Mouse (Mus musculus) hindbrain, embryonic 16.5 days (tissue): ENCODE measurements around the gene Cpne2. TPM values are rescaled to one million over a fixed set of nuclear protein-coding genes. Genes with fewer than 3 reads are reported as not detected.

Source experiments
- ATAC-seq: fragments of 200-750 bp; cut with Nextera tagmentation; 2 replicates; pipeline ENCODE4 v1.8.0; 2017; ENCODE audit warnings: moderate TSS enrichment, moderate library complexity
- H3K27ac ChIP-seq: fragments of 300-500 bp; sonication (generic); 2 replicates; pipeline ENCODE4 v1.5.1; 2014; ENCODE audit warnings: low read depth, mild to moderate bottlenecking, control low read depth, low read length, moderate library complexity
- H3K27me3 ChIP-seq: fragments of 300-500 bp; sonication (generic); replicated peaks from 2 replicates; pipeline ENCODE4 v1.6.1; 2014; ENCODE audit warnings: low read length; ENCODE audit not compliant: control insufficient read depth, insufficient read depth
- H3K36me3 ChIP-seq: fragments of 300-500 bp; sonication (generic); 2 replicates; pipeline ENCODE4 v1.6.1; 2014; ENCODE audit warnings: mild to moderate bottlenecking, low read length, moderate library complexity, mixed read lengths; ENCODE audit not compliant: control insufficient read depth, insufficient read depth
- H3K4me1 ChIP-seq: fragments of 300-500 bp; sonication (generic); 2 replicates; pipeline ENCODE4 v1.6.1; 2014; ENCODE audit warnings: low read depth, low read length; ENCODE audit not compliant: control insufficient read depth, insufficient read depth
- H3K4me2 ChIP-seq: fragments of 300-500 bp; sonication (generic); 2 replicates; pipeline ENCODE4 v1.6.1; 2014; ENCODE audit warnings: mild to moderate bottlenecking, low read length, control low read depth, moderate library complexity
- H3K4me3 ChIP-seq: fragments of 300-500 bp; sonication (generic); 2 replicates; pipeline ENCODE4 v1.5.1; 2014; ENCODE audit warnings: mild to moderate bottlenecking, low read length, control low read depth, moderate library complexity
- H3K9ac ChIP-seq: fragments of 300-500 bp; sonication (generic); 2 replicates; pipeline ENCODE4 v1.6.1; 2014; ENCODE audit warnings: low read depth, mild to moderate bottlenecking, control low read depth, low read length, moderate library complexity
- H3K9me3 ChIP-seq: fragments of 300-500 bp; sonication (generic); 2 replicates; pipeline ENCODE4 v1.6.1; 2014; ENCODE audit warnings: mild to moderate bottlenecking, low read length, moderate library complexity; ENCODE audit not compliant: control insufficient read depth
- WGBS: fragments of 180-500 bp; shearing (Covaris S2); extraction: QIAGEN DNeasy Blood & Tissue Kit; methylation state at CpG from one replicate; pipeline ENCODE4 v1.1.7; 2014; 5-methylcytosine and 5-hydroxymethylcytosine counted together
- polyA plus RNA-seq: library from polyadenylated mRNA; unstranded; fragments of >200 nt; fragmentation: Nextera tagmentation; extraction: Ambion mirVana; gene quantifications from 2 replicates; pipeline ENCODE4 v1.2.1, GENCODE M21; 2015

Cpne2 gene
- polyA plus RNA-seq, 1 experiment from 2014 or later: 22.7 TPM

GRCm38 (mm10) chr8:94549041-94549440 lies 16.3 kb downstream of the Cpne2 start:
- Histone ChIP-seq H3K27ac (no peak overlapping the region), H3K4me1 (peaks cover 22% of the 10 kb centered on the region), H3K36me3 (no peaks in the 10 kb centered on the region), H3K4me2 (no peak overlapping the region), H3K27me3 (no peaks in the 10 kb centered on the region), H3K9ac (no peak overlapping the region), H3K4me3 (no peak overlapping the region), H3K9me3 (no peaks in the 10 kb centered on the region)
- ATAC-seq: no peak
- 56% methylated on average over 5 of the region's 5 CpGs for WGBS

GRCm38 (mm10) chr8:94549482-94549881 lies 16.7 kb downstream of the Cpne2 start:
- no peak for ATAC-seq
- no peak overlapping the region for H3K27ac ChIP-seq

GRCm38 (mm10) chr8:94549998-94550397 lies 17.2 kb downstream of the Cpne2 start:
- ATAC-seq: no peak
- no peak overlapping the region; the same call in 1 of the 2 replicates for H3K27ac ChIP-seq
- 81% methylated on average over 5 of the region's 5 CpGs for WGBS

More at GRCm38 (mm10) chr8:94549482-94549881, 16.7 kb downstream of the Cpne2 start:
- Histone ChIP-seq H3K4me3 (no peak overlapping the region), H3K27me3 (no peaks in the 10 kb centered on the region), H3K4me2 (no peak overlapping the region), H3K9ac (no peak overlapping the region), H3K36me3 (no peaks in the 10 kb centered on the region), H3K9me3 (no peaks in the 10 kb centered on the region), H3K4me1 (peaks cover 22% of the 10 kb centered on the region)
- WGBS: 46% methylated on average over 5 of the region's 5 CpGs

GRCm38 (mm10) chr8:94551471-94552422 lies 19.0 kb downstream of the Cpne2 start:
- H3K9me3 ChIP-seq: no peaks in the 10 kb centered on the region
- H3K4me1 ChIP-seq: peaks cover 16% of the 10 kb centered on the region
- no peaks in the 10 kb centered on the region for H3K36me3 ChIP-seq
- H3K27ac ChIP-seq: peak overlapping the region; percentile 76
- no peak overlapping the region for H3K4me2 ChIP-seq
- no peak overlapping the region for H3K9ac ChIP-seq
- WGBS: 29% methylated on average over 17 of the region's 17 CpGs
- peak; percentile 85 for ATAC-seq
- no peaks in the 10 kb centered on the region for H3K27me3 ChIP-seq
- no peak overlapping the region for H3K4me3 ChIP-seq

More at GRCm38 (mm10) chr8:94549998-94550397, 17.2 kb downstream of the Cpne2 start:
- Histone ChIP-seq H3K4me2 (no peak overlapping the region), H3K36me3 (no peaks in the 10 kb centered on the region), H3K4me3 (no peak overlapping the region), H3K4me1 (peaks cover 22% of the 10 kb centered on the region), H3K9me3 (no peaks in the 10 kb centered on the region), H3K9ac (no peak overlapping the region), H3K27me3 (no peaks in the 10 kb centered on the region)

- Histone ChIP-seq H3K9ac (no peak overlapping the region), H3K4me1 (peaks cover 16% of the 10 kb centered on the region), H3K4me2 (no peak overlapping the region), H3K4me3 (no peak overlapping the region), H3K9me3 (no peaks in the 10 kb centered on the region), H3K27ac (peak overlapping the region; percentile 69; the same call in 1 of the 2 replicates), H3K27me3 (no peaks in the 10 kb centered on the region), H3K36me3 (no peaks in the 10 kb centered on the region)
- peak; percentile 22; the same call in 1 of the 2 replicates for ATAC-seq
- 64% methylated on average over 2 of the region's 2 CpGs for WGBS
Observed at GRCm38 (mm10) chr8:94552696-94553095, 19.9 kb downstream of the Cpne2 start.

- Histone ChIP-seq H3K4me3 (no peak overlapping the region), H3K4me2 (no peak overlapping the region), H3K27me3 (no peaks in the 10 kb centered on the region), H3K9ac (no peak overlapping the region), H3K9me3 (no peaks in the 10 kb centered on the region), H3K36me3 (no peaks in the 10 kb centered on the region), H3K27ac (no peak overlapping the region), H3K4me1 (peaks cover 7% of the 10 kb centered on the region)
- ATAC-seq: no peak
- WGBS: 68% methylated on average over 3 of the region's 3 CpGs
Observed at GRCm38 (mm10) chr8:94557281-94557680, 24.5 kb downstream of the Cpne2 start.

GRCm38 (mm10) chr8:94561256-94561655 lies 28.5 kb downstream of the Cpne2 start:
- no peaks in the 10 kb centered on the region for H3K9me3 ChIP-seq
- H3K9ac ChIP-seq: no peak overlapping the region
- no peaks in the 10 kb centered on the region for H3K36me3 ChIP-seq
- H3K4me3 ChIP-seq: no peak overlapping the region
- peaks cover 15% of the 10 kb centered on the region for H3K4me1 ChIP-seq
- H3K27me3 ChIP-seq: no peaks in the 10 kb centered on the region
- peak; percentile 92 for ATAC-seq
- WGBS: 15% methylated on average over 5 of the region's 5 CpGs
- no peak overlapping the region for H3K4me2 ChIP-seq
- H3K27ac ChIP-seq: peak overlapping the region; percentile 48; the same call in 1 of the 2 replicates

- H3K27ac ChIP-seq: no peak overlapping the region
- no peak for ATAC-seq
Observed at GRCm38 (mm10) chr8:94564421-94564820, 31.6 kb downstream of the Cpne2 start.

GRCm38 (mm10) chr8:94566033-94566432 lies 33.2 kb downstream of the Cpne2 start:
- H3K27me3 ChIP-seq: no peaks in the 10 kb centered on the region
- H3K9me3 ChIP-seq: no peaks in the 10 kb centered on the region
- H3K9ac ChIP-seq: 0 out of 2 replicates have a peak overlapping the region, but pooled peaks have one; percentile 8
- no peak overlapping the region for H3K4me2 ChIP-seq
- peak overlapping the region; percentile 67 for H3K27ac ChIP-seq
- H3K36me3 ChIP-seq: no peaks in the 10 kb centered on the region
- H3K4me1 ChIP-seq: peaks cover 34% of the 10 kb centered on the region
- H3K4me3 ChIP-seq: no peak overlapping the region
- 50% methylated on average over 6 of the region's 6 CpGs for WGBS
- no peak for ATAC-seq

More at GRCm38 (mm10) chr8:94564421-94564820, 31.6 kb downstream of the Cpne2 start:
- no peak overlapping the region for H3K4me3 ChIP-seq
- H3K27me3 ChIP-seq: no peaks in the 10 kb centered on the region
- H3K36me3 ChIP-seq: no peaks in the 10 kb centered on the region
- H3K4me1 ChIP-seq: peaks cover 34% of the 10 kb centered on the region
- no peak overlapping the region for H3K9ac ChIP-seq
- H3K4me2 ChIP-seq: no peak overlapping the region
- H3K9me3 ChIP-seq: no peaks in the 10 kb centered on the region
